Mouse (Mus musculus): ENCODE measurements around the gene 5031439G07Rik. TPM values are rescaled to one million over a fixed set of nuclear protein-coding genes. Genes with fewer than 3 reads are reported as not detected.

5031439G07Rik gene
- total RNA-seq, 4 experiments from 2014 or later: 30.5 to 36.5 (median 33.8) TPM

Small RNAs within 50 kb of the gene (microRNA-seq; reads per million reads assigned to microRNA genes)
- gene Mir1249: 123 reads per million, percentile 63 among the genes with 10 or more reads in this experiment

Other genes starting within 250 kb of the 5031439G07Rik start
- gene Phf21b, start 132.5 kb downstream of the 5031439G07Rik start, total RNA-seq (2022): 1 to 10 TPM in 3 of 4 experiments, under 1 TPM in 1; 0.90 to 1.9 (median 1.7) TPM
- gene Gm29666, start 68.5 kb downstream of the 5031439G07Rik start, total RNA-seq (2022): under 1 TPM; 0.08 to 0.19 (median 0.12) TPM
- 10 to 100 TPM; 14.8 to 16.6 (median 15.9) TPM for gene Nup50, start 65.1 kb downstream of the 5031439G07Rik start, total RNA-seq (2022)
- not detected for gene Upk3a, start 28.6 kb upstream of the 5031439G07Rik start, total RNA-seq (2022)
- 1 to 10 TPM; 6.1 to 7.7 (median 6.9) TPM for gene Fam118a, start 40.4 kb upstream of the 5031439G07Rik start, total RNA-seq (2022)
- gene Smc1b, start 143.4 kb upstream of the 5031439G07Rik start, total RNA-seq (2022): not detected
- not detected for gene Ribc2, start 143.5 kb upstream of the 5031439G07Rik start, total RNA-seq (2022)
- gene Fbln1, start 217.4 kb upstream of the 5031439G07Rik start, total RNA-seq (2022): 10 to 100 TPM; 52.9 to 86.6 (median 70.1) TPM

Measured in heart, adult 8-10 months (tissue).